Mouse (Mus musculus): ENCODE measurements around the gene Rnf181. TPM values are rescaled to one million over a fixed set of nuclear protein-coding genes. Genes with fewer than 3 reads are reported as not detected.

The Rnf181 gene
- polyA plus RNA-seq, 1 experiment: 113 TPM

GRCm38 (mm10) chr6:72316044-72316443 lies 50.7 kb downstream of the Rnf181 start:
- H3K27me3 ChIP-seq (replicated peaks): no peaks in the 10 kb centered on the region
- peaks cover 93% of the 10 kb centered on the region for H3K36me3 ChIP-seq (replicated peaks; ENCODE audit: low read length)
- H3K9me3 ChIP-seq: no peaks in the 10 kb centered on the region
- TF ChIP-seq FLI1 (IDR thresholded peaks at IDR 0.05; ENCODE audit: low read length): no peak
- H3K4me1 ChIP-seq: peaks cover 98% of the 10 kb centered on the region
- peak overlapping the region; percentile 51 for H3K4me3 ChIP-seq (replicated peaks)

GRCm38 (mm10) chr6:72315384-72315783 lies 51.4 kb downstream of the Rnf181 start:
- Histone ChIP-seq H3K4me3 (replicated peaks) (peak overlapping the region; percentile 25), H3K36me3 (replicated peaks; ENCODE audit: low read length) (peaks cover 93% of the 10 kb centered on the region), H3K27me3 (replicated peaks) (no peaks in the 10 kb centered on the region), H3K4me1 (peaks cover 98% of the 10 kb centered on the region), H3K9me3 (no peaks in the 10 kb centered on the region)
- TF ChIP-seq GATA1 (IDR thresholded peaks at IDR 0.05; ENCODE audit: borderline replicate concordance, low read length) (no peak), FLI1 (IDR thresholded peaks at IDR 0.05; ENCODE audit: low read length) (no peak)

- Histone ChIP-seq H3K36me3 (replicated peaks; ENCODE audit: low read length) (peaks cover 94% of the 10 kb centered on the region), H3K4me3 (replicated peaks) (peak overlapping the region; percentile 47), H3K27me3 (replicated peaks) (no peaks in the 10 kb centered on the region), H3K9me3 (no peaks in the 10 kb centered on the region), H3K4me1 (peaks cover 98% of the 10 kb centered on the region)
- TF ChIP-seq FLI1 (IDR thresholded peaks at IDR 0.05; ENCODE audit: low read length): no peak
- TF ChIP-seq GATA1 (IDR thresholded peaks at IDR 0.05; ENCODE audit: borderline replicate concordance, low read length): no peak
Measured at GRCm38 (mm10) chr6:72313124-72313867, 53.5 kb downstream of the Rnf181 start.

GRCm38 (mm10) chr6:72312198-72312597 lies 54.6 kb downstream of the Rnf181 start:
- no peaks in the 10 kb centered on the region for H3K27me3 ChIP-seq (replicated peaks)

More at GRCm38 (mm10) chr6:72312198-72312597, 54.6 kb downstream of the Rnf181 start:
- no peak for TF ChIP-seq GATA1 (IDR thresholded peaks at IDR 0.05; ENCODE audit: borderline replicate concordance, low read length)
- TF ChIP-seq FLI1 (IDR thresholded peaks at IDR 0.05; ENCODE audit: low read length): no peak
- H3K4me1 ChIP-seq: peaks cover 97% of the 10 kb centered on the region
- H3K4me3 ChIP-seq (replicated peaks): peak overlapping the region; percentile 23
- peaks cover 92% of the 10 kb centered on the region for H3K36me3 ChIP-seq (replicated peaks; ENCODE audit: low read length)
- no peaks in the 10 kb centered on the region for H3K9me3 ChIP-seq

Other genes with a start within 250 kb of the Rnf181 start
- 51.0 and 108 TPM in 2 replicates for gene Atoh8, start 131.4 kb downstream of the Rnf181 start, polyA plus RNA-seq (2012; ENCODE audit: insufficient read depth, low replicate concordance)
- gene Sftpb, start 62.3 kb downstream of the Rnf181 start, polyA plus RNA-seq (2012; ENCODE audit: insufficient read depth, low replicate concordance): 2.7 and 3.5 TPM in 2 replicates
- 6.4 and 27.8 TPM in 2 replicates for gene Usp39, start 21.8 kb downstream of the Rnf181 start, polyA plus RNA-seq (2012; ENCODE audit: insufficient read depth, low replicate concordance)
- 3.9 and 10.7 TPM in 2 replicates for gene 0610030E20Rik, start 19.6 kb downstream of the Rnf181 start, polyA plus RNA-seq (2012; ENCODE audit: insufficient read depth, low replicate concordance)
- 48.1 and 129 TPM in 2 replicates for gene Tmem150a, start 11.5 kb downstream of the Rnf181 start, polyA plus RNA-seq (2012; ENCODE audit: insufficient read depth, low replicate concordance)
- gene Vamp5, start 13.5 kb upstream of the Rnf181 start, polyA plus RNA-seq (2012; ENCODE audit: insufficient read depth, low replicate concordance): 12.5 and 61.7 TPM in 2 replicates
- 31.1 and 174 TPM in 2 replicates for gene Vamp8, start 23.7 kb upstream of the Rnf181 start, polyA plus RNA-seq (2012; ENCODE audit: insufficient read depth, low replicate concordance)
- gene Ggcx, start 47.4 kb upstream of the Rnf181 start, polyA plus RNA-seq (2012; ENCODE audit: insufficient read depth, low replicate concordance): 4.8 and 8.6 TPM in 2 replicates
- gene Mat2a, start 72.6 kb upstream of the Rnf181 start, polyA plus RNA-seq (2012; ENCODE audit: insufficient read depth, low replicate concordance): 1.6 and 17.1 TPM in 2 replicates
- 0.10 TPM in 1 of 2 replicates, not detected in the other for gene Sh2d6, start 154.8 kb upstream of the Rnf181 start, polyA plus RNA-seq (2012; ENCODE audit: insufficient read depth, low replicate concordance)
- gene Capg, start 177.4 kb upstream of the Rnf181 start, polyA plus RNA-seq (2012; ENCODE audit: insufficient read depth, low replicate concordance): 7.6 and 140 TPM in 2 replicates
- gene Elmod3, start 231.5 kb upstream of the Rnf181 start, polyA plus RNA-seq (2012; ENCODE audit: insufficient read depth, low replicate concordance): 11.4 and 18.4 TPM in 2 replicates
- 7.6 and 25.6 TPM in 2 replicates for gene Retsat, start 231.5 kb upstream of the Rnf181 start, polyA plus RNA-seq (2012; ENCODE audit: insufficient read depth, low replicate concordance)

All from megakaryocyte, embryonic 14.5 days (primary cell).